Mouse (Mus musculus) kidney, adult 2 months (tissue): Measurements from ENCODE around the gene Ehd1.

Source experiments
- CTCF ChIP-seq: fragments of 200-500 bp; conservative IDR thresholded peaks from 2 replicates; pipeline ENCODE4 v1.5.1; 2011; ENCODE audit warnings: low read depth, mild to moderate bottlenecking, control low read depth, low read length, moderate library complexity, mixed read lengths; ENCODE audit not compliant: insufficient read depth, insufficient read length
- POLR2A ChIP-seq: fragments of 200-500 bp; IDR thresholded peaks from one replicate; pipeline ENCODE4 v1.6.1; 2011; ENCODE audit warnings: low read depth, low read length, control low read depth

DNA sequence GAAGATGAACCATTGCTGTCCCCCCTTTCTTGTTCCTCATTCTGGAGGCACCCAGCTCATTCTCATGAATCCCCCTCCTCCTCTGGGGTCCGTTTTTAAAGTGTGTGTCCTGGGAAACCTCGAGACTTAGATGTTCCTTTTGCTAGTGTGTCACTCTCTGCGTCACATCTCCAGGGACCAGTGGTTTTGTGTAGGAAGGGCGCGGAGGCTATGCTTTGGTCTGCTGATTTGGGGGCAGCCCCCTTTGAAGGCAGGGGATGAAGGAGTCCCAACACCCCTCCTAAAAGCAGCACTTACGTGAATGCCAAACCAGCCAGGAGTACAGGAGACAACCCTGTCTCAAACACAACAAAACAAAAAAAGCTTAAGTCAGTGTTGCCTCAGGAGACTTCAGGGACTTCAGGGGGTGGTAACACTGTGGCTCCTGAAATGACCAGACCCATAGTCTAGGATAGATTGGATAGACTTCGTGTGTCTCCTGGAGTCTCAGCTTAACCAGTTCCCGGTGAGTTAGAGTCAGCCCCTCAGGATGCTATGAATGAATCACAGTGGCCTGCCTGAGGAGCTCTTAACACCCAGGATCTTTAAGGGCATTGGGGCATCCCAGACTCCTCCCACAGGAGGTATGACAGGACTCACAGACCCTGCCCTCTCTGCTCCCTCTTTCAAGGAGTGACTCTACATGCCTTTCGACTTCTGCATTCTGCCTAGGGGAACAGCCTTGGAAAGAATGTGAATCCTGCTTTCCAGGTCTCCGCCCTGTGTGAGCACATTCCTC lies 1.3 kb downstream of the Ehd1 start:
- TF ChIP-seq CTCF, result no peak
- TF ChIP-seq POLR2A, result peak; percentile 50
